ENCODE assay signal across 16 mouse cellular contexts in genomic region chr3:48586145-48586544, GRCm38 (mm10).
DNase-seq lines count a peak whose midpoint lies in the region; ATAC-seq and TF ChIP-seq lines count a peak whose summit lies in the region.
"Had no signal": no experiment of that assay in that cellular context is flagged by ENCODE, and none has a peak within 500 bp of the region (broad histone marks: within the 10 kb centered on the region; RNA-seq: fewer than 3 reads in every experiment).

No protein-coding gene starts in this region.

- no peak overlapping the region for H3K4me3 ChIP-seq in forebrain, embryonic 14.5 days (ENCODE audit: low read depth, low read length)
- H3K4me3 ChIP-seq in liver, embryonic 15.5 days (replicated peaks) = no peak overlapping the region
- H3K4me3 ChIP-seq in left cerebral cortex, adult 2 months = no peak overlapping the region
- H3K4me3 ChIP-seq: neural tube, embryonic 15.5 days had no signal

- H3K36me3 ChIP-seq in forebrain, embryonic 14.5 days (ENCODE audit: control insufficient read depth, insufficient read depth, low read length) = no peaks in the 10 kb centered on the region
- H3K36me3 ChIP-seq in liver, embryonic 15.5 days (replicated peaks) = no peaks in the 10 kb centered on the region
- H3K36me3 ChIP-seq: neural tube, embryonic 15.5 days had no signal

- WGBS in forebrain, embryonic 14.5 days = 10% methylated on average over 1 of the region's 1 CpGs
- 41% methylated on average over 1 of the region's 1 CpGs for WGBS in liver, embryonic 15.5 days (ENCODE audit: insufficient replicate concordance)

- no peak overlapping the region for H3K27ac ChIP-seq in forebrain, embryonic 14.5 days (ENCODE audit: low read depth, low read length)
- no peak overlapping the region for H3K27ac ChIP-seq in liver, embryonic 15.5 days (replicated peaks)
- H3K27ac ChIP-seq in left cerebral cortex, adult 2 months = no peak overlapping the region
- H3K27ac ChIP-seq: neural tube, embryonic 15.5 days; stomach, postnatal 0 days had no signal

- H3K9me3 ChIP-seq in forebrain, embryonic 14.5 days (replicated peaks; ENCODE audit: control insufficient read depth, low read length) = no peaks in the 10 kb centered on the region
- H3K9me3 ChIP-seq in liver, embryonic 15.5 days (replicated peaks) = no peaks in the 10 kb centered on the region
- H3K9me3 ChIP-seq: neural tube, embryonic 15.5 days had no signal

- H3K27me3 ChIP-seq in forebrain, embryonic 14.5 days (replicated peaks; ENCODE audit: control insufficient read depth, insufficient read depth, low read length) = no peaks in the 10 kb centered on the region
- H3K27me3 ChIP-seq in liver, embryonic 15.5 days = no peaks in the 10 kb centered on the region
- H3K27me3 ChIP-seq: CH12.LX; neural tube, embryonic 15.5 days; Patski had no signal

- no peaks in the 10 kb centered on the region for H3K4me1 ChIP-seq in forebrain, embryonic 14.5 days (ENCODE audit: control insufficient read depth, insufficient read depth, low read length)
- no peaks in the 10 kb centered on the region for H3K4me1 ChIP-seq in liver, embryonic 15.5 days (replicated peaks)
- H3K4me1 ChIP-seq: neural tube, embryonic 15.5 days had no signal

- H3K4me2 ChIP-seq in forebrain, embryonic 14.5 days (ENCODE audit: low read length) = no peak overlapping the region
- H3K4me2 ChIP-seq in liver, embryonic 15.5 days = no peak overlapping the region
- H3K4me2 ChIP-seq: lung, embryonic 14.5 days; neural tube, embryonic 15.5 days had no signal

- no peak overlapping the region for H3K9ac ChIP-seq in forebrain, embryonic 14.5 days (ENCODE audit: low read length)
- no peak overlapping the region for H3K9ac ChIP-seq in liver, embryonic 15.5 days
- H3K9ac ChIP-seq: lung, embryonic 14.5 days; neural tube, embryonic 15.5 days had no signal

- peak; percentile 9 for DNase-seq in kidney, postnatal 14 days
- DNase-seq in kidney, postnatal 25 days = no peak
- DNase-seq in embryo, embryonic 10 days (ENCODE audit: low spot score) = peak; percentile 7
- peak; percentile 45 for DNase-seq in forebrain, embryonic 14.5 days (ENCODE audit: low spot score)
- no peak for DNase-seq in c-Kit-positive CD71-positive TER-119-positive erythroid progenitor cells, embryonic 14.5 days (ENCODE audit: low spot score)
- DNase-seq in left cerebral cortex, adult 2 months (ENCODE audit: extremely low spot score in 1 of 2, low spot score in 2 of 2) = no peak
- DNase-seq: adrenal gland, adult 2 months; cerebellum, postnatal 14 days; lung, embryonic 14.5 days; thymus, postnatal 36 days had no signal

- no peak for TF ChIP-seq CTCF in left cerebral cortex, adult 2 months (IDR thresholded peaks at IDR 0.05)

- peak; percentile 48; the same call in 1 of the 2 replicates for ATAC-seq in forebrain, embryonic 14.5 days
- peak; percentile 60 for ATAC-seq in liver, embryonic 15.5 days (ENCODE audit: insufficient read depth)
- ATAC-seq: hindbrain, embryonic 16.5 days; Patski had no signal

- intact Hi-C loops in left cerebral cortex, adult 2 months (cut with DNase I) = no loop called here

Comparison
In these comparisons a context has a peak if more than half of its experiments do, and no peak if none do; other contexts are left out.
1. DNase-seq: peak in kidney, postnatal 14 days (single experiment), embryo, embryonic 10 days (single experiment) and forebrain, embryonic 14.5 days (single experiment); none in kidney, postnatal 25 days (0 of 2), c-Kit-positive CD71-positive TER-119-positive erythroid progenitor cells, embryonic 14.5 days (single experiment) and left cerebral cortex, adult 2 months (0 of 2).